Mouse (Mus musculus): ENCODE measurements around the gene Mpzl1.

GRCm38 (mm10) chr1:165642780-165643311, 8.5 kb upstream of the Mpzl1 start:
- no peak for TF ChIP-seq CTCF (IDR thresholded peaks at IDR 0.05; ENCODE audit: low read depth)
- no peak for TF ChIP-seq EP300 (IDR thresholded peaks at IDR 0.05; ENCODE audit: low read depth)

All from liver, embryonic 14.5 days (tissue).